Comparison of ENCODE assay signal across 10 mouse cellular contexts in genomic region chr11:119037780-119038401, GRCm38 (mm10). TPM values are rescaled to one million over a fixed set of nuclear protein-coding genes. Genes with fewer than 3 reads are reported as not detected.
DNase-seq lines count a peak whose midpoint lies in the region; ATAC-seq and TF ChIP-seq lines count a peak whose summit lies in the region.
"Had no signal": no experiment of that assay in that cellular context is flagged by ENCODE, and none has a peak within 500 bp of the region (broad histone marks: within the 10 kb centered on the region; RNA-seq: fewer than 3 reads in every experiment).

No protein-coding gene starts in this region.

- no peak overlapping the region for H3K27ac ChIP-seq in left cerebral cortex, adult 2 months
- no peak overlapping the region for H3K27ac ChIP-seq in embryonic facial prominence, embryonic 10.5 days (replicated peaks)
- H3K27ac ChIP-seq in intestine, embryonic 14.5 days (ENCODE audit: low read depth), result no peak overlapping the region

- intact Hi-C loops in left cerebral cortex, adult 2 months (cut with DNase I), result no loop called here

- H3K27me3 ChIP-seq in embryonic facial prominence, embryonic 10.5 days (replicated peaks; ENCODE audit: low read depth, poor library complexity, severe bottlenecking), result peaks cover 90% of the 10 kb centered on the region
- H3K27me3 ChIP-seq in intestine, embryonic 14.5 days (replicated peaks; ENCODE audit: control insufficient read depth, insufficient read depth, low read length), result peaks cover 72% of the 10 kb centered on the region

- no peaks in the 10 kb centered on the region for H3K9me3 ChIP-seq in embryonic facial prominence, embryonic 10.5 days
- H3K9me3 ChIP-seq in intestine, embryonic 14.5 days (ENCODE audit: control insufficient read depth, low read length), result no peaks in the 10 kb centered on the region

- H3K4me1 ChIP-seq in embryonic facial prominence, embryonic 10.5 days, result peaks cover 92% of the 10 kb centered on the region
- H3K4me1 ChIP-seq in intestine, embryonic 14.5 days (replicated peaks; ENCODE audit: control insufficient read depth, insufficient read depth, low read length), result peaks cover 45% of the 10 kb centered on the region

- peaks cover 10% of the 10 kb centered on the region for H3K36me3 ChIP-seq in embryonic facial prominence, embryonic 10.5 days (replicated peaks)
- H3K36me3 ChIP-seq in intestine, embryonic 14.5 days (ENCODE audit: control insufficient read depth, insufficient read depth, low read length), result peaks cover 7% of the 10 kb centered on the region

- no peak for TF ChIP-seq CTCF in left cerebral cortex, adult 2 months (IDR thresholded peaks at IDR 0.05)

- H3K4me2 ChIP-seq in intestine, embryonic 14.5 days (ENCODE audit: low read length), result peak overlapping the region; percentile 88

- 1% methylated on average over 18 of the region's 18 CpGs for WGBS in embryonic facial prominence, embryonic 10.5 days
- WGBS in intestine, embryonic 14.5 days, result 27% methylated on average over 18 of the region's 18 CpGs

- H3K4me3 ChIP-seq in left cerebral cortex, adult 2 months, result peak overlapping the region; percentile 48; the same call in 1 of the 2 replicates
- peak overlapping the region; percentile 83 for H3K4me3 ChIP-seq in embryonic facial prominence, embryonic 10.5 days
- peak overlapping the region; percentile 46 for H3K4me3 ChIP-seq in intestine, embryonic 14.5 days (ENCODE audit: low read depth, low read length)

- H3K9ac ChIP-seq in intestine, embryonic 14.5 days (ENCODE audit: low read length), result no peak overlapping the region

- ATAC-seq in intestine, embryonic 14.5 days (replicated peaks; ENCODE audit: low FRiP score, low TSS enrichment, low read depth), result no peak

- no peak for DNase-seq in left cerebral cortex, adult 2 months (ENCODE audit: extremely low spot score in 1 of 2, low spot score in 2 of 2)
- no peak for DNase-seq in left cerebral cortex, adult 11 months (ENCODE audit: low spot score)
- peak; percentile 64 for DNase-seq in embryonic facial prominence, embryonic 10.5 days (ENCODE audit: low spot score)
- no peak for DNase-seq in intestine, embryonic 14.5 days (ENCODE audit: low spot score)
- DNase-seq in neural tube, embryonic 10.5 days (ENCODE audit: extremely low spot score, low spot score), result peak; percentile 37
- DNase-seq in thymus, postnatal 10 days (ENCODE audit: low spot score in 2 of 2), result no peak
- DNase-seq in adrenal gland, adult (ENCODE audit: inconsistent age in 2 of 2, low spot score in 1 of 2), result no peak
- no peak for DNase-seq in layer of hippocampus, adult 9-11 months

RNA-seq across cellular contexts. Expression of gene Cbx8, which starts 2.9 kb away (rescaled TPM):
- total RNA-seq in left cerebral cortex, adult 2 months (2021), result 10 to 100 TPM; 11.1 to 11.2 TPM
- 11.6 and 12.4 TPM in 2 replicates for polyA plus RNA-seq in embryonic facial prominence, embryonic 10.5 days (2016; fragmentation: Nextera tagmentation; extraction: Ambion mirVana)
- 7.7 and 11.4 TPM in 2 replicates for polyA plus RNA-seq in intestine, embryonic 14.5 days (2014; fragmentation: Nextera tagmentation; extraction: Ambion mirVana)

RNA-seq across cellular contexts. Expression of gene Cbx2, which starts 15.1 kb away (rescaled TPM):
- total RNA-seq in left cerebral cortex, adult 2 months (2021), result 1 to 10 TPM; 3.2 to 3.4 TPM
- polyA plus RNA-seq in embryonic facial prominence, embryonic 10.5 days (2016; fragmentation: Nextera tagmentation; extraction: Ambion mirVana), result 150 and 152 TPM in 2 replicates
- 31.5 and 32.0 TPM in 2 replicates for polyA plus RNA-seq in intestine, embryonic 14.5 days (2014; fragmentation: Nextera tagmentation; extraction: Ambion mirVana)

RNA-seq across cellular contexts. Expression of gene Cbx4, which starts 48.1 kb away (rescaled TPM):
- 10 to 100 TPM; 51.4 to 54.3 TPM for total RNA-seq in left cerebral cortex, adult 2 months (2021)
- 4.7 and 5.2 TPM in 2 replicates for polyA plus RNA-seq in embryonic facial prominence, embryonic 10.5 days (2016; fragmentation: Nextera tagmentation; extraction: Ambion mirVana)
- polyA plus RNA-seq in intestine, embryonic 14.5 days (2014; fragmentation: Nextera tagmentation; extraction: Ambion mirVana), result 9.9 and 10.5 TPM in 2 replicates

RNA-seq across cellular contexts. Expression of gene Enpp7, which starts 49.9 kb away (rescaled TPM):
- not detected for total RNA-seq in left cerebral cortex, adult 2 months (2021)
- not detected in 2 replicates for polyA plus RNA-seq in embryonic facial prominence, embryonic 10.5 days (2016; fragmentation: Nextera tagmentation; extraction: Ambion mirVana)
- polyA plus RNA-seq in intestine, embryonic 14.5 days (2014; fragmentation: Nextera tagmentation; extraction: Ambion mirVana), result not detected in 2 replicates
- total RNA-seq: granulocyte monocyte progenitor cell, adult 5-6 weeks; neutrophil, adult 5-6 weeks had no signal

Comparison
In these comparisons a context has a peak if more than half of its experiments do, and no peak if none do; other contexts are left out.
1. DNase-seq: peak in embryonic facial prominence, embryonic 10.5 days (single experiment) and neural tube, embryonic 10.5 days (single experiment); none in left cerebral cortex, adult 2 months (0 of 2), left cerebral cortex, adult 11 months (single experiment), intestine, embryonic 14.5 days (single experiment), thymus, postnatal 10 days (0 of 2), adrenal gland, adult (0 of 2) and layer of hippocampus, adult 9-11 months (single experiment).
2. Peak in every context shown above with its lines, with median percentiles within 50 percentile points of each other: H3K4me3 ChIP-seq.